Mouse (Mus musculus): Measurements from ENCODE around the gene 4921504E06Rik. TPM values are rescaled to one million over a fixed set of nuclear protein-coding genes. Genes with fewer than 3 reads are reported as not detected.

4921504E06Rik gene
- polyA plus RNA-seq, 1 experiment from 2014 or later, result not detected

GRCm38 (mm10) chr2:19520617-19521016 is 33.1 kb downstream of the 4921504E06Rik start:
- H3K36me3 ChIP-seq (replicated peaks; ENCODE audit: control insufficient read depth, insufficient read depth), result no peaks in the 10 kb centered on the region
- 83% methylated on average over 2 of the region's 2 CpGs for WGBS
- H3K4me2 ChIP-seq (replicated peaks), result no peak overlapping the region
- H3K9ac ChIP-seq, result no peak overlapping the region
- no peak for ATAC-seq (ENCODE audit: low FRiP score)
- no peak overlapping the region for H3K4me3 ChIP-seq (replicated peaks; ENCODE audit: low read length)
- DNase-seq (ENCODE audit: low spot score), result no peak
- 0 out of 2 replicates have a peak, but pooled peaks cover 4% of the 10 kb centered on the region for H3K4me1 ChIP-seq (replicated peaks; ENCODE audit: control insufficient read depth, insufficient read depth, low read length)
- no peaks in the 10 kb centered on the region; the same call in none of the 2 replicates for H3K27me3 ChIP-seq (ENCODE audit: control insufficient read depth, insufficient read depth, low read length)
- no peaks in the 10 kb centered on the region for H3K9me3 ChIP-seq (ENCODE audit: control insufficient read depth, low read length)
- no peak overlapping the region for H3K27ac ChIP-seq

DNA sequence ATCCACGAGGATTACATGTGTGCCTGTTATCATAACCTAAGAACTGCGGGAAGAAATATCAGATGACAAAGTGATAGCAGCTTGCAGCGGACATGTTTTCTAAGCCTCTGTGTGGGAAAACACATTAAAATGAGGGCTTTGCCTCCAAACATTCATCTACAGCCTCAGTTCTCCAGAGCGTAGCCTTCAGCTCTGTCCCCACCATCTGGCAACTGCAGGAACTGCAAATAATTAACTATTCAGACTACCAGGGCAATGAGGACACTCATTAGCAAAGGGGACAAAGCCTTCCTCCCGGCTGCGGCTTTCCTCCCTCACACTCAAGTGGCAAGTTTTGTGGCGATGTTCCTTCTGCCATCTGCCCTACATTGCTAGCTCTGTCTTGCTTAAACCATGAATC is 33.9 kb downstream of the 4921504E06Rik start:
- H3K9me3 ChIP-seq (ENCODE audit: control insufficient read depth, low read length), result no peaks in the 10 kb centered on the region
- WGBS, result 5% methylated on average over 7 of the region's 7 CpGs
- H3K4me1 ChIP-seq (replicated peaks; ENCODE audit: control insufficient read depth, insufficient read depth, low read length), result 0 out of 2 replicates have a peak, but pooled peaks cover 4% of the 10 kb centered on the region
- ATAC-seq (ENCODE audit: low FRiP score) (peak; percentile 79), DNase-seq (ENCODE audit: low spot score) (peak; percentile 85)
- H3K4me2 ChIP-seq (replicated peaks), result no peak overlapping the region; the same call in 1 of the 2 replicates
- no peak overlapping the region for H3K27ac ChIP-seq
- no peaks in the 10 kb centered on the region for H3K36me3 ChIP-seq (replicated peaks; ENCODE audit: control insufficient read depth, insufficient read depth)
- H3K4me3 ChIP-seq (replicated peaks; ENCODE audit: low read length), result no peak overlapping the region
- no peaks in the 10 kb centered on the region; the same call in 1 of the 2 replicates for H3K27me3 ChIP-seq (ENCODE audit: control insufficient read depth, insufficient read depth, low read length)
- H3K9ac ChIP-seq, result no peak overlapping the region

- no peaks in the 10 kb centered on the region; the same call in 1 of the 2 replicates for H3K27me3 ChIP-seq (ENCODE audit: control insufficient read depth, insufficient read depth, low read length)
- H3K27ac ChIP-seq, result no peak overlapping the region
- ATAC-seq (ENCODE audit: low FRiP score), result peak; percentile 47; the same call in 1 of the 2 replicates
- peak overlapping the region; percentile 47 for H3K4me2 ChIP-seq (replicated peaks)
- no peaks in the 10 kb centered on the region for H3K36me3 ChIP-seq (replicated peaks; ENCODE audit: control insufficient read depth, insufficient read depth)
- H3K4me1 ChIP-seq (replicated peaks; ENCODE audit: control insufficient read depth, insufficient read depth, low read length), result 0 out of 2 replicates have a peak, but pooled peaks cover 4% of the 10 kb centered on the region
- H3K4me3 ChIP-seq (replicated peaks; ENCODE audit: low read length), result peak overlapping the region; percentile 7; the same call in 1 of the 2 replicates
- DNase-seq (ENCODE audit: low spot score), result no peak
- WGBS, result 25% methylated on average over 13 of the region's 13 CpGs
- 0 out of 2 replicates have a peak overlapping the region, but pooled peaks have one; percentile 17 for H3K9ac ChIP-seq
- no peaks in the 10 kb centered on the region for H3K9me3 ChIP-seq (ENCODE audit: control insufficient read depth, low read length)
Measured at GRCm38 (mm10) chr2:19517952-19518351, 35.8 kb downstream of the 4921504E06Rik start.

GRCm38 (mm10) chr2:19512381-19512780 is 41.3 kb downstream of the 4921504E06Rik start:
- no peak overlapping the region for H3K27ac ChIP-seq

DNA sequence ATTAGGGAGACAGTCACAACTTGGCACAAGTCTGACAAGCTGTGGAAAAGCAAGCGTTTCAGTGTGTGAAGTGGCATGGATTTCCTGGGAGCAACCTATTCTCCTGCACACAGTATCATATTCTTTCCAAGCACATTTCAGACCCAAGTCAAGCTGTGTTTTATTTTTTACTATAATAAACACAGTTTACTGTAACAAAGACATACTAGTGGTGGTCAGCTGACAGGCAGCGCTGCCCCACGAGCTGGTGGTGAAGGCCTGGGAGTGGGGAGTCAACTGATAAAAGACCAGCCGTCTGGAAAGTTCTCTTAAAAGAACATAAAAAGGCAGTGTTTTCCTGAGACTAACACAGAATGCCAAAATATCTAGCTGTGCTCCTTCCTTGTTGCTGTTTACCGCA is 42.7 kb downstream of the 4921504E06Rik start:
- H3K27me3 ChIP-seq (ENCODE audit: control insufficient read depth, insufficient read depth, low read length), result no peaks in the 10 kb centered on the region
- ATAC-seq (ENCODE audit: low FRiP score) (peak; percentile 27; the same call in 1 of the 2 replicates), DNase-seq (ENCODE audit: low spot score) (no peak)
- no peaks in the 10 kb centered on the region for H3K36me3 ChIP-seq (replicated peaks; ENCODE audit: control insufficient read depth, insufficient read depth)
- H3K4me3 ChIP-seq (replicated peaks; ENCODE audit: low read length), result no peak overlapping the region
- 48% methylated on average over 5 of the region's 5 CpGs for WGBS
- H3K27ac ChIP-seq, result no peak overlapping the region
- no peaks in the 10 kb centered on the region for H3K9me3 ChIP-seq (ENCODE audit: control insufficient read depth, low read length)
- no peak overlapping the region for H3K4me2 ChIP-seq (replicated peaks)
- no peak overlapping the region for H3K9ac ChIP-seq
- H3K4me1 ChIP-seq (replicated peaks; ENCODE audit: control insufficient read depth, insufficient read depth, low read length), result no peaks in the 10 kb centered on the region

More at GRCm38 (mm10) chr2:19512381-19512780, 41.3 kb downstream of the 4921504E06Rik start:
- Histone ChIP-seq H3K9ac (no peak overlapping the region), H3K4me3 (replicated peaks; ENCODE audit: low read length) (no peak overlapping the region), H3K36me3 (replicated peaks; ENCODE audit: control insufficient read depth, insufficient read depth) (no peaks in the 10 kb centered on the region), H3K4me2 (replicated peaks) (no peak overlapping the region), H3K9me3 (ENCODE audit: control insufficient read depth, low read length) (no peaks in the 10 kb centered on the region), H3K4me1 (replicated peaks; ENCODE audit: control insufficient read depth, insufficient read depth, low read length) (no peaks in the 10 kb centered on the region), H3K27me3 (ENCODE audit: control insufficient read depth, insufficient read depth, low read length) (no peaks in the 10 kb centered on the region)
- 70% methylated on average over 5 of the region's 5 CpGs for WGBS
- ATAC-seq (ENCODE audit: low FRiP score) (no peak), DNase-seq (ENCODE audit: low spot score) (no peak)

DNA sequence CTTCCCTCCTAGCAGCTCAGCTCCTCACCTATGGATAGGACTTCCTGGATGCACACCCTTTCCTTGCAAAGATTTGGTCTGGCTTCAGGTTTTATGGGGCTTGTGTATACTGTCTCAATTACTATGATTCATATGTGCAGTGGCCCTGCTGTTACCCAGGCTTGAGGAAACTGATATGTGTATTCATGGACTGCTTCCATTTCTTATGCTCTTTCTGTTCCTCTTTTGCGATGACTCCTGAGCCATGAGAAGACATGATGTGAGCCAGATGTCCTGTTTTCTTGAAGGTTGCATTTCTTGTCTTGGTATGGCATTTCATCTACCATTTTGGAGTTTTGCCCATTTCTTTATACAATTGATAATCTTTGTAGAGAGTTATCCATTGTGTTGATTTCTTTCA is 48.0 kb downstream of the 4921504E06Rik start:
- Histone ChIP-seq H3K9ac (no peak overlapping the region), H3K27ac (no peak overlapping the region), H3K9me3 (ENCODE audit: control insufficient read depth, low read length) (no peaks in the 10 kb centered on the region), H3K4me3 (replicated peaks; ENCODE audit: low read length) (no peak overlapping the region), H3K27me3 (ENCODE audit: control insufficient read depth, insufficient read depth, low read length) (no peaks in the 10 kb centered on the region), H3K36me3 (replicated peaks; ENCODE audit: control insufficient read depth, insufficient read depth) (no peaks in the 10 kb centered on the region), H3K4me2 (replicated peaks) (no peak overlapping the region), H3K4me1 (replicated peaks; ENCODE audit: control insufficient read depth, insufficient read depth, low read length) (no peaks in the 10 kb centered on the region)
- no peak for DNase-seq (ENCODE audit: low spot score)
- 93% methylated on average over 1 of the region's 1 CpGs for WGBS
- ATAC-seq (ENCODE audit: low FRiP score), result no peak

DNA sequence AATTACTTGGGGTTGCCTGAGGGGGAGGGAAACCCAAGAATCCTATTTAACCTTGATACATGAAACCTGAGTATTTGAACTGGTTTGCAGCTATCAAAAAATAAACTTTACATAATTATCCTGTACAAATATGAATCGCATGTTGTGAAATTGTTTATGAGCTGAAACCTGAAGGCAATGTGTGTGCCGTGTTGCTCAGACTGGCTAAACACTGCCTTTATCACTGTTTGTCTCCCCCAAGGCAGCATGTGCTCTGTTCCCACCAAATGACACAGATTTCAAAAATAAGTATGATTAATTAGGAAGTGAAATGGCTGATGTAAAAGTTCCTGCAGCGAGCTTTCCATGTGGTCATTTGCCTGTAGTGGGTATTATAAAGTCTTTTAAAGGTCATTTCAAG is 63.5 kb downstream of the 4921504E06Rik start:
- H3K9me3 ChIP-seq (ENCODE audit: control insufficient read depth, low read length), result no peaks in the 10 kb centered on the region
- no peak overlapping the region for H3K4me2 ChIP-seq (replicated peaks)
- H3K36me3 ChIP-seq (replicated peaks; ENCODE audit: control insufficient read depth, insufficient read depth), result no peaks in the 10 kb centered on the region
- ATAC-seq (ENCODE audit: low FRiP score) (no peak), DNase-seq (ENCODE audit: low spot score) (no peak)
- no peaks in the 10 kb centered on the region for H3K27me3 ChIP-seq (ENCODE audit: control insufficient read depth, insufficient read depth, low read length)
- H3K4me3 ChIP-seq (replicated peaks; ENCODE audit: low read length), result no peak overlapping the region
- H3K4me1 ChIP-seq (replicated peaks; ENCODE audit: control insufficient read depth, insufficient read depth, low read length), result no peaks in the 10 kb centered on the region
- WGBS, result 95% methylated on average over 3 of the region's 3 CpGs
- no peak overlapping the region for H3K27ac ChIP-seq
- no peak overlapping the region for H3K9ac ChIP-seq

DNA sequence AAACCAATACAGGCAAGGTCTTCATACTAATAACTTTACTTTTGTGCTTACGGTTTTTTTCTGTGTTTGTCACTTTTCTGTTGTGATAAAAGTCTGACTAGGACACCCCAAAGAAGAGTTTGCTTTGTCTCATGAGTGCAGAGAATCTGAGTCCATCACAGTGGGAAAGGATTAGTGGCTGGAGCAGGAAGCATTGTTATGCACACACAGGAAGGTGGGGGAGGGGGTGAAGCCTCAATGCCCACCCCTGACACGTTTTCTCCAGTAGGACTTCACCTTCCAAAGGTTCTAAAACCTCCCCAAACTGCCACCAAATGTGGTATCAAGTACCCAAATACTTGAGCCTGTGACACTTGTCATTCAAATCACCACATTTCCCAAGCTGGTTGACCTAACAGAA is 91.8 kb downstream of the 4921504E06Rik start:
- DNase-seq (ENCODE audit: low spot score), result no peak
- H3K4me2 ChIP-seq (replicated peaks), result no peak overlapping the region
- H3K9me3 ChIP-seq (ENCODE audit: control insufficient read depth, low read length), result no peaks in the 10 kb centered on the region
- WGBS, result 46% methylated on average over 2 of the region's 2 CpGs
- no peaks in the 10 kb centered on the region for H3K36me3 ChIP-seq (replicated peaks; ENCODE audit: control insufficient read depth, insufficient read depth)
- no peak overlapping the region for H3K9ac ChIP-seq
- ATAC-seq (ENCODE audit: low FRiP score), result no peak
- H3K4me3 ChIP-seq (replicated peaks; ENCODE audit: low read length), result no peak overlapping the region
- H3K27ac ChIP-seq, result no peak overlapping the region
- no peaks in the 10 kb centered on the region for H3K4me1 ChIP-seq (replicated peaks; ENCODE audit: control insufficient read depth, insufficient read depth, low read length)
- H3K27me3 ChIP-seq (ENCODE audit: control insufficient read depth, insufficient read depth, low read length), result peaks cover 54% of the 10 kb centered on the region

DNA sequence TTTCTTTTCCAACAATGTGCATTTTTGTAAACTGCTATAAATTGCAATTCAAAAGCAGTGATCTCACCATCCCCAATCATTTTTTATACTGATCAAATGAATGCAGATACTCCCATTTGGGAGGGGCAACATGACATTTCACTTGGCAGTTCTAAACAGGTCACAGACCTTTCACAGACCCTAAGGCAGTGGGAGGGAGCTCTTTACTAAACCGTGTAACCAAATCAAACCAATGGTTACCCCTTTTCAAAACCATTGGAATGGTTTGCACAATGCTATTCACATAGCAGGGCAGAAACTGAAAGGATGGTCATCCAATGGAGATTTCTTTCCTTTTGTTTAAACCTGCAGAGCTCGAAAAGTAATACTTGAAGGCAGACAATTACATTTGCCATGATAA is 94.9 kb downstream of the 4921504E06Rik start:
- no peaks in the 10 kb centered on the region for H3K9me3 ChIP-seq (ENCODE audit: control insufficient read depth, low read length)
- no peak overlapping the region for H3K4me3 ChIP-seq (replicated peaks; ENCODE audit: low read length)
- H3K36me3 ChIP-seq (replicated peaks; ENCODE audit: control insufficient read depth, insufficient read depth), result no peaks in the 10 kb centered on the region
- no peak overlapping the region for H3K9ac ChIP-seq
- no peak overlapping the region for H3K27ac ChIP-seq
- no peak for DNase-seq (ENCODE audit: low spot score)
- H3K4me2 ChIP-seq (replicated peaks), result no peak overlapping the region
- H3K27me3 ChIP-seq (ENCODE audit: control insufficient read depth, insufficient read depth, low read length), result peaks cover 84% of the 10 kb centered on the region
- no peak for ATAC-seq (ENCODE audit: low FRiP score)
- no peaks in the 10 kb centered on the region for H3K4me1 ChIP-seq (replicated peaks; ENCODE audit: control insufficient read depth, insufficient read depth, low read length)
- WGBS, result 11% methylated on average over 2 of the region's 2 CpGs
